Mouse (Mus musculus) hindbrain, embryonic 12.5 days (tissue): ENCODE measurements around the gene Mfap4. TPM values are rescaled to one million over a fixed set of nuclear protein-coding genes. Genes with fewer than 3 reads are reported as not detected.

Experiments used
- ATAC-seq: fragments of 200-750 bp; cut with Nextera tagmentation; 2 replicates; pipeline ENCODE4 v1.8.0; 2017; ENCODE audit warnings: moderate TSS enrichment; ENCODE audit not compliant: low FRiP score
- H3K27ac ChIP-seq: fragments of 300-500 bp; sonication (generic); 2 replicates; pipeline ENCODE4 v1.5.1; 2016; ENCODE audit warnings: mild to moderate bottlenecking
- H3K27me3 ChIP-seq: fragments of 300-500 bp; sonication (generic); 2 replicates; pipeline ENCODE4 v1.6.1; 2016; ENCODE audit warnings: mild to moderate bottlenecking
- H3K36me3 ChIP-seq: fragments of 300-500 bp; sonication (generic); 2 replicates; pipeline ENCODE4 v1.6.1; 2016; ENCODE audit warnings: mild to moderate bottlenecking
- H3K4me1 ChIP-seq: fragments of 300-500 bp; sonication (generic); 2 replicates; pipeline ENCODE4 v1.6.1; 2016
- H3K4me2 ChIP-seq: fragments of 300-500 bp; sonication (generic); replicated peaks from 2 replicates; pipeline ENCODE4 v1.6.1; 2016; ENCODE audit warnings: mild to moderate bottlenecking
- H3K4me3 ChIP-seq: fragments of 300-500 bp; sonication (generic); 2 replicates; pipeline ENCODE4 v1.5.1; 2016; ENCODE audit warnings: mild to moderate bottlenecking
- H3K9ac ChIP-seq: fragments of 300-500 bp; sonication (generic); 2 replicates; pipeline ENCODE4 v1.6.1; 2016; ENCODE audit warnings: mild to moderate bottlenecking, moderate library complexity
- H3K9me3 ChIP-seq: fragments of 300-500 bp; sonication (generic); replicated peaks from 2 replicates; pipeline ENCODE4 v1.6.1; 2016; ENCODE audit warnings: mild to moderate bottlenecking
- WGBS: fragments of 180-500 bp; shearing (Covaris S2); methylation state at CpG from one replicate; pipeline ENCODE4 v1.1.7; 2016; 5-methylcytosine and 5-hydroxymethylcytosine counted together
- polyA plus RNA-seq: library from polyadenylated mRNA; unstranded; fragments of >200 nt; fragmentation: Nextera tagmentation; extraction: Ambion mirVana; gene quantifications from 2 replicates; pipeline ENCODE4 v1.2.1, GENCODE M21; 2016

Mfap4 gene
- polyA plus RNA-seq, 1 experiment from 2014 or later, result 131 TPM

- peak overlapping the region; percentile 39 for H3K9ac ChIP-seq
- H3K36me3 ChIP-seq, result peaks cover 34% of the 10 kb centered on the region
- H3K9me3 ChIP-seq, result no peaks in the 10 kb centered on the region
- 0 out of 2 replicates have a peak, but pooled peaks have one; percentile 7 for ATAC-seq
- peak overlapping the region; percentile 48 for H3K4me2 ChIP-seq
- WGBS, result 46% methylated on average over 22 of the region's 22 CpGs
- H3K27ac ChIP-seq, result peak overlapping the region; percentile 98
- peaks cover 71% of the 10 kb centered on the region for H3K4me1 ChIP-seq
- H3K27me3 ChIP-seq, result no peaks in the 10 kb centered on the region
- peak overlapping the region; percentile 26 for H3K4me3 ChIP-seq
Measured at GRCm38 (mm10) chr11:61485541-61486457, 568 bp downstream of the Mfap4 start.

GRCm38 (mm10) chr11:61486458-61487219 lies 1.4 kb downstream of the Mfap4 start:
- Histone ChIP-seq H3K4me3 (peak overlapping the region; percentile 26), H3K9ac (no peak overlapping the region), H3K4me2 (peak overlapping the region; percentile 48), H3K27ac (peak overlapping the region; percentile 98), H3K27me3 (no peaks in the 10 kb centered on the region), H3K4me1 (peaks cover 71% of the 10 kb centered on the region), H3K9me3 (no peaks in the 10 kb centered on the region), H3K36me3 (peaks cover 42% of the 10 kb centered on the region)
- WGBS, result 88% methylated on average over 14 of the region's 14 CpGs
- no peak for ATAC-seq

GRCm38 (mm10) chr11:61487401-61487800 lies 2.2 kb downstream of the Mfap4 start:
- Histone ChIP-seq H3K27ac (peak overlapping the region; percentile 9; the same call in 1 of the 2 replicates), H3K9me3 (no peaks in the 10 kb centered on the region), H3K4me3 (no peak overlapping the region), H3K4me2 (peak overlapping the region; percentile 48), H3K36me3 (peaks cover 49% of the 10 kb centered on the region), H3K4me1 (peaks cover 73% of the 10 kb centered on the region), H3K27me3 (no peaks in the 10 kb centered on the region), H3K9ac (no peak overlapping the region)
- 48% methylated on average over 1 of the region's 2 CpGs for WGBS
- 0 out of 2 replicates have a peak, but pooled peaks have one; percentile 29 for ATAC-seq

- no peak overlapping the region for H3K4me2 ChIP-seq
- H3K9ac ChIP-seq, result no peak overlapping the region
- 0 out of 2 replicates have a peak overlapping the region, but pooled peaks have one; percentile 9 for H3K27ac ChIP-seq
- H3K36me3 ChIP-seq, result peaks cover 52% of the 10 kb centered on the region
- WGBS, result 88% methylated on average over 7 of the region's 7 CpGs
- no peak overlapping the region for H3K4me3 ChIP-seq
- no peaks in the 10 kb centered on the region for H3K9me3 ChIP-seq
- no peak for ATAC-seq
- H3K4me1 ChIP-seq, result peaks cover 78% of the 10 kb centered on the region
- no peaks in the 10 kb centered on the region for H3K27me3 ChIP-seq
Measured at GRCm38 (mm10) chr11:61487936-61488335, 2.7 kb downstream of the Mfap4 start.

GRCm38 (mm10) chr11:61489085-61489484 lies 3.9 kb downstream of the Mfap4 start:
- Histone ChIP-seq H3K9me3 (no peaks in the 10 kb centered on the region), H3K36me3 (peaks cover 52% of the 10 kb centered on the region), H3K27ac (0 out of 2 replicates have a peak overlapping the region, but pooled peaks have one; percentile 0), H3K4me3 (no peak overlapping the region), H3K27me3 (no peaks in the 10 kb centered on the region), H3K4me2 (no peak overlapping the region), H3K4me1 (peaks cover 82% of the 10 kb centered on the region), H3K9ac (no peak overlapping the region)
- ATAC-seq, result no peak
- WGBS, result 80% methylated on average over 2 of the region's 2 CpGs

- Histone ChIP-seq H3K36me3 (peaks cover 52% of the 10 kb centered on the region), H3K27ac (no peak overlapping the region), H3K27me3 (no peaks in the 10 kb centered on the region), H3K4me3 (no peak overlapping the region), H3K9ac (peak overlapping the region; percentile 41), H3K4me1 (peaks cover 74% of the 10 kb centered on the region), H3K4me2 (0 out of 2 replicates have a peak overlapping the region, but pooled peaks have one; percentile 11), H3K9me3 (no peaks in the 10 kb centered on the region)
- ATAC-seq, result no peak
- WGBS, result 93% methylated on average over 8 of the region's 8 CpGs
Measured at GRCm38 (mm10) chr11:61489874-61490273, 4.6 kb downstream of the Mfap4 start.

GRCm38 (mm10) chr11:61490944-61491520 lies 5.8 kb downstream of the Mfap4 start:
- Histone ChIP-seq H3K4me1 (peaks cover 65% of the 10 kb centered on the region), H3K4me2 (no peak overlapping the region), H3K36me3 (peaks cover 52% of the 10 kb centered on the region), H3K27me3 (no peaks in the 10 kb centered on the region), H3K9ac (peak overlapping the region; percentile 24; the same call in 1 of the 2 replicates), H3K27ac (0 out of 2 replicates have a peak overlapping the region, but pooled peaks have one; percentile 24), H3K9me3 (no peaks in the 10 kb centered on the region), H3K4me3 (no peak overlapping the region)
- 93% methylated on average over 22 of the region's 22 CpGs for WGBS
- ATAC-seq, result no peak

GRCm38 (mm10) chr11:61492749-61493401 lies 7.6 kb downstream of the Mfap4 start:
- peaks cover 47% of the 10 kb centered on the region for H3K4me1 ChIP-seq
- peaks cover 46% of the 10 kb centered on the region for H3K36me3 ChIP-seq
- no peak for ATAC-seq
- no peaks in the 10 kb centered on the region for H3K27me3 ChIP-seq
- peak overlapping the region; percentile 90 for H3K27ac ChIP-seq
- H3K4me3 ChIP-seq, result peak overlapping the region; percentile 89
- H3K4me2 ChIP-seq, result peak overlapping the region; percentile 92
- H3K9ac ChIP-seq, result peak overlapping the region; percentile 81
- 73% methylated on average over 12 of the region's 12 CpGs for WGBS
- no peaks in the 10 kb centered on the region for H3K9me3 ChIP-seq

- Histone ChIP-seq H3K9ac (peak overlapping the region; percentile 81), H3K36me3 (peaks cover 39% of the 10 kb centered on the region), H3K4me2 (peak overlapping the region; percentile 92), H3K27me3 (no peaks in the 10 kb centered on the region), H3K27ac (peak overlapping the region; percentile 90), H3K4me3 (peak overlapping the region; percentile 89), H3K4me1 (peaks cover 44% of the 10 kb centered on the region), H3K9me3 (no peaks in the 10 kb centered on the region)
- ATAC-seq, result peak; percentile 71
- WGBS, result under 1% methylated on average over 50 of the region's 50 CpGs
Measured at GRCm38 (mm10) chr11:61493525-61494128, 8.4 kb downstream of the Mfap4 start.

GRCm38 (mm10) chr11:61494129-61494997 lies 9.1 kb downstream of the Mfap4 start, which contains the start of gene Mapk7:
Gene Mapk7, minus strand, starts transcription at chr11:61494406.
- Histone ChIP-seq H3K4me3 (peak within 1 kb of the TSS; percentile 89), H3K4me2 (peak within 1 kb of the TSS; percentile 92), H3K27ac (peak within 1 kb of the TSS; percentile 90), H3K9me3 (no peaks in the 10 kb centered on the region), H3K4me1 (peaks cover 36% of the 10 kb centered on the region), H3K9ac (peak within 1 kb of the TSS; percentile 81), H3K36me3 (peaks cover 32% of the 10 kb centered on the region), H3K27me3 (no peaks in the 10 kb centered on the region)
- under 1% methylated on average over 55 of the region's 62 CpGs for WGBS
- ATAC-seq, result peak; percentile 96
